Mouse (Mus musculus): ENCODE results near the gene Slc12a8. TPM values are rescaled to one million over a fixed set of nuclear protein-coding genes. Genes with fewer than 3 reads are reported as not detected.
A peak's percentile ranks its signal among the peaks of the same experiment; 100 is the strongest.

The Slc12a8 gene
- polyA plus RNA-seq, 1 experiment from 2014 or later: 1.8 TPM

DNA sequence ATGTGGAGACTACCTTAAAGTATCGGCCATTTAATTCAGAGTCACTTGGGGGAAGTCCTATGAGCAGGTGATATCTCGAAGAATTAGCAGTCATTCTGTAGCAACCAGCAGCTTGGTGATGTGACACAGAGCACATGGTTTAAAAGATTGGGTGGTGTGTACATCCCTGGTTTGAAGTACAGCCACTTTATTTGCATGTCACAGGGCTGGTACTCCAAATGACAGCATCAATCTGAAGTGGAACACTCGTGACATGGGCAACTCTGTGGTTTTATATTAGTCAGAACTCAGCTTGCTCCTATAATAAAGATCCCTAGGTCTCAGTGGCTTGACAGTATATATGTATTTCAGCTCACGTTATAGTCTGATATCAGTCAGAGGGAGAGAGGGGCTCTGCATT lies 155.5 kb downstream of the Slc12a8 start:
- no peaks in the 10 kb centered on the region for H3K27me3 ChIP-seq (ENCODE audit: control insufficient read depth, insufficient read depth, low read length)
- no peak overlapping the region for H3K9ac ChIP-seq (replicated peaks; ENCODE audit: low read depth, low read length)
- H3K4me2 ChIP-seq (replicated peaks; ENCODE audit: low read depth, low read length): no peak overlapping the region
- 91% methylated on average over 4 of the region's 4 CpGs for WGBS
- H3K4me1 ChIP-seq (ENCODE audit: control insufficient read depth, insufficient read depth, low read length): peaks cover 9% of the 10 kb centered on the region
- H3K9me3 ChIP-seq (ENCODE audit: control insufficient read depth, low read depth, low read length): no peaks in the 10 kb centered on the region
- ATAC-seq (ENCODE audit: insufficient number of reproducible peaks, insufficient read depth, low FRiP score, low read depth): no peak
- no peak overlapping the region for H3K27ac ChIP-seq (ENCODE audit: low read length)
- no peak overlapping the region for H3K4me3 ChIP-seq (ENCODE audit: low read depth, low read length)
- no peaks in the 10 kb centered on the region for H3K36me3 ChIP-seq (ENCODE audit: control insufficient read depth, insufficient read depth, low read length)

DNA sequence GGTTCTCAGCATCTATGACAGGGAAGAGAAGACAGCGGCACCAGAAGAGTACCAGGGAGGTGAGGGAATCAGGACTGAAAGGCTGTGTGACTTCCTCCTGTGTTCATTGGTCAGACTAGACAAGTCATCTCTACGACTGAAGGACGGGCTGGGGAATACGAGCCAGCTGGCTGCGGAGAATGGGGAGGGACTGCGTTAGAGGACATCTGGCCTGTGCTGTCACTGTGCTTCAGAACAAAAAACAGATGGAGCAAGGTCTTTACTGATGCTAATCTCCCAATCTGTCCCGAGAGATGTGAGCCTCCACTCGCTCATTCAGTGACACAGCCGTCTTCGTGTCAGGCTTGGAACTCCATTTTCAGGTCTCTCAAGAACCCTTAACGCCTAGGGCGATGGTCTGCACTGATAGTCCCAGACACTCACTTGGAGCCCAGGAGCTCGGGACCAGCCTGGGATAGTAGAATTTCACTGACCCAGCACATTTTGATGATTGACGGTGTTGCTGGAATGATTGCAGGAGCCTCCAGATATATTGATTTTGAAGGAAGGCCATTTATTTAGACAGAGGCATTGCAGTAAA lies 156.5 kb downstream of the Slc12a8 start:
- Histone ChIP-seq H3K36me3 (ENCODE audit: control insufficient read depth, insufficient read depth, low read length) (no peaks in the 10 kb centered on the region), H3K27ac (ENCODE audit: low read length) (no peak overlapping the region), H3K9me3 (ENCODE audit: control insufficient read depth, low read depth, low read length) (no peaks in the 10 kb centered on the region), H3K4me3 (ENCODE audit: low read depth, low read length) (no peak overlapping the region), H3K9ac (replicated peaks; ENCODE audit: low read depth, low read length) (no peak overlapping the region), H3K4me1 (ENCODE audit: control insufficient read depth, insufficient read depth, low read length) (peaks cover 9% of the 10 kb centered on the region), H3K27me3 (ENCODE audit: control insufficient read depth, insufficient read depth, low read length) (no peaks in the 10 kb centered on the region), H3K4me2 (replicated peaks; ENCODE audit: low read depth, low read length) (no peak overlapping the region)
- ATAC-seq (ENCODE audit: insufficient number of reproducible peaks, insufficient read depth, low FRiP score, low read depth): peak; percentile 59; the same call in 1 of the 2 replicates
- 50% methylated on average over 14 of the region's 14 CpGs for WGBS

DNA sequence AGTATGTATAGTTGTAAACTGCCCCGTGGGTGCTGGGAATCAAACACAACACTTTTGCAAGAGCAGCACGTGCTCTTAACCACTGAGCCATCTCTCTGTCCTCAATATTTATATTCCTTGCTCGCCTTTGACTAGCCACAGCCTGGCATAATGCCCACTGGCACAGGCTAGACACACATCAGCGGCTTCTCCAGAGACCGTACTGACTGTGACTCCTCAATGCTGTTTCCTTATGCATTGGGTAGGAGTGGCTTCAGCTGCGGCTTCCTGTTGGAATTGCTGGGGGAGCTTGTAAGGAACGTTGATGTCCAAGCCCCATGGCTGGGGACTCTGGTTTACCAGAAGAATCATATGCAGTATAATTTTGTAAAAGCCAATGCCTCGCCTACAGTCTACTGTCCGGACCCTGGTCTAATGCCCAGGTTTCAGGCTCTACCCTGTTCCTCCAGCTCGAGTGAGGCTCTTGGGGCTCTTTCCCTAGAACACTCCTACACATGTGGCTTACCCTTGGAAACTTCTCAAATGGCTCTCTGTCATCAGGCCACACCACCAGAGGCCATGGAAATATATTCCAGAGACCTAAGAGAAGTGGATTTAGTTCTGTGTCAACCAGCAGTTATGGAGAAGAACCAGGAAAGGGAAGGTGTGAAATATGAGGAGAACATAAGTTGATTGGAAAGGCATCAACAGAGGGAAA lies 158.2 kb downstream of the Slc12a8 start:
- no peaks in the 10 kb centered on the region for H3K27me3 ChIP-seq (ENCODE audit: control insufficient read depth, insufficient read depth, low read length)
- no peaks in the 10 kb centered on the region for H3K36me3 ChIP-seq (ENCODE audit: control insufficient read depth, insufficient read depth, low read length)
- 91% methylated on average over 10 of the region's 10 CpGs for WGBS
- no peak overlapping the region for H3K4me3 ChIP-seq (ENCODE audit: low read depth, low read length)
- H3K9me3 ChIP-seq (ENCODE audit: control insufficient read depth, low read depth, low read length): no peaks in the 10 kb centered on the region
- H3K4me1 ChIP-seq (ENCODE audit: control insufficient read depth, insufficient read depth, low read length): peaks cover 9% of the 10 kb centered on the region
- no peak for ATAC-seq (ENCODE audit: insufficient number of reproducible peaks, insufficient read depth, low FRiP score, low read depth)
- no peak overlapping the region for H3K4me2 ChIP-seq (replicated peaks; ENCODE audit: low read depth, low read length)
- no peak overlapping the region for H3K27ac ChIP-seq (ENCODE audit: low read length)
- no peak overlapping the region for H3K9ac ChIP-seq (replicated peaks; ENCODE audit: low read depth, low read length)

DNA sequence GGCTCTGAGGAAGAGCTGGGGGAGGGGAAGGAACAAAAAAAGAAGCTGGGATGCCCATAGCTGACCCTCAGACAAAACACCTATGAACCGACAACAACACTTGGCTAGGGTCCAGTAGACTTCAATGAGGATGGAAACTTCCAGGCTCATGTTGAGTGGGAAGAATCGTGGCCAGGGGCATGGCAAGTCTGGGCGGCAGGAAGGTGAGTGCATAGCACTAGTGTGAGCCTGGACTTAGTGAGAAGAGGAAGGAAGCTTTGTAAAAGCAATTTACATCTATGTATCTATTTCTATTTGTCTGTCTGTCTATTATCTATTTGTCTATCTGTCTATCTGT lies 158.7 kb downstream of the Slc12a8 start:
- H3K9ac ChIP-seq (replicated peaks; ENCODE audit: low read depth, low read length): no peak overlapping the region
- H3K9me3 ChIP-seq (ENCODE audit: control insufficient read depth, low read depth, low read length): no peaks in the 10 kb centered on the region
- H3K4me1 ChIP-seq (ENCODE audit: control insufficient read depth, insufficient read depth, low read length): peaks cover 9% of the 10 kb centered on the region
- no peak for ATAC-seq (ENCODE audit: insufficient number of reproducible peaks, insufficient read depth, low FRiP score, low read depth)
- H3K36me3 ChIP-seq (ENCODE audit: control insufficient read depth, insufficient read depth, low read length): no peaks in the 10 kb centered on the region
- no peaks in the 10 kb centered on the region for H3K27me3 ChIP-seq (ENCODE audit: control insufficient read depth, insufficient read depth, low read length)
- WGBS: 83% methylated on average over 3 of the region's 3 CpGs
- no peak overlapping the region for H3K4me2 ChIP-seq (replicated peaks; ENCODE audit: low read depth, low read length)
- H3K4me3 ChIP-seq (ENCODE audit: low read depth, low read length): no peak overlapping the region
- H3K27ac ChIP-seq (ENCODE audit: low read length): no peak overlapping the region

DNA sequence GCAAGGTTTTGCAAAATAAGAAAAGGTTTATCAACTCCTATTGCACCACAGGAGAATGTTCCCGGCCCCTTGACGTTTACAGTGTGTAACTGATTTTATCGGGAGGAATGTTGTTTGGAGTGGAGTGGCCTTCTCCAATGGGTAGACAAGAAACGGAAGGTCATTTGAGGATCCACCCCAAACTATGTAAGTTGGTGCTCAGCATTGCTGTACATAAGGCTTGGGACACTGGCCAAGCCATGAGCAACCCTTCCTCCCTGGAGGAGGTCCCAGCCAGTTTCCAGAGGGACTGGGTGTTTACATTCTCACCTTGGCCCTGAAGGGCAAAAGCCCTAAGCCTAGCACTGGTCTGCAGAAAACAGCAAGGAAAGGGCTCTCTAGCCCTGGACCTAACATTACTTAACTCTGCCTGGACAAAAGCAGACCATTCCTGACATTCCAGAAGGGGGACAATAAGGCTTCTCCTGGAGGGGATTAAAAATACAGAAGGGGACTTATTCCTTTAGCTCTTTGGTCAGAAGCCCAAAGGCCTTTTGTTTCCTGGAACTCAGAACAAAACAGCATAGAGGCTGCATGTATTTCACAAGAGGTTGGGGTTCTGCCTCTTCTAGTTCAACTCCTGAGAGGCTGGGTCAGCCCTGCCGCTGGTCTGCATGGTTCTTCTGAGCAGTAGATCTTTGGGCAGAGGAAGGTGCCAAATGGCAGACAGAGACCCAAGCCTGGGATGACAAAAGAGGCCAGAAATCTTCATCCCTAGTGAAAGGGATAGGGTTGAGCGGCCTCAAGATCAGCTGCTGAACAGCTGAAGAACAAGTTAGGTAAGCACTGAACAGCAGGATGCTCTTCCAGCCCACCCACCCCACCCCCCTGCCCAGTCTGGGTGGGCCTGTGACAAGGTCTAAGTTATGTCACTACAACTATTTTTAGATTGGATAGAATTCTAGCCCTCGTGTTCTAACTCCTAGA lies 159.5 kb downstream of the Slc12a8 start:
- 61% methylated on average over 7 of the region's 7 CpGs for WGBS
- no peak for ATAC-seq (ENCODE audit: insufficient number of reproducible peaks, insufficient read depth, low FRiP score, low read depth)
- Histone ChIP-seq H3K27me3 (ENCODE audit: control insufficient read depth, insufficient read depth, low read length) (no peaks in the 10 kb centered on the region), H3K9ac (replicated peaks; ENCODE audit: low read depth, low read length) (no peak overlapping the region), H3K27ac (ENCODE audit: low read length) (peak overlapping the region; percentile 27; the same call in 1 of the 2 replicates), H3K4me1 (ENCODE audit: control insufficient read depth, insufficient read depth, low read length) (peaks cover 9% of the 10 kb centered on the region; the same call in 1 of the 2 replicates), H3K9me3 (ENCODE audit: control insufficient read depth, low read depth, low read length) (no peaks in the 10 kb centered on the region), H3K4me3 (ENCODE audit: low read depth, low read length) (no peak overlapping the region), H3K36me3 (ENCODE audit: control insufficient read depth, insufficient read depth, low read length) (no peaks in the 10 kb centered on the region), H3K4me2 (replicated peaks; ENCODE audit: low read depth, low read length) (no peak overlapping the region)

DNA sequence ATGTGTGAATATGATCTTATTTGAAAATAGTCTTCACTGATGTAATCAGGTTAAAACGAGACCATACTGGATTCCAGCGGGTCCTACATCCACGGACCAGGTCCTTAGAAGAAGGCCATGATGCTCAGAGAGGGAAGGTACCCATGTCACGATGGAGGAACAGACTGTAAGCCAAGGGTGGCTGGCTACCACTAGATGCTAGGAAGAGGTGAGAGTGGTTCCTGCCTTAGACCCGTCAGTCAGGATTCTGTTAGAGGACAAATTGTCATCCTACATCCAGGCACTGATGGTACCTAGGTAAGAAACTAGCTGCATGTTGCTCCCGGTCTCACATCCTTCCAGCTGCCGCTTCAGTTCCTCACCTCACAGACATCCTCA lies 160.2 kb downstream of the Slc12a8 start:
- Histone ChIP-seq H3K9ac (replicated peaks; ENCODE audit: low read depth, low read length) (no peak overlapping the region), H3K27me3 (ENCODE audit: control insufficient read depth, insufficient read depth, low read length) (no peaks in the 10 kb centered on the region), H3K27ac (ENCODE audit: low read length) (no peak overlapping the region), H3K4me3 (ENCODE audit: low read depth, low read length) (no peak overlapping the region), H3K4me2 (replicated peaks; ENCODE audit: low read depth, low read length) (no peak overlapping the region), H3K36me3 (ENCODE audit: control insufficient read depth, insufficient read depth, low read length) (no peaks in the 10 kb centered on the region), H3K4me1 (ENCODE audit: control insufficient read depth, insufficient read depth, low read length) (peaks cover 9% of the 10 kb centered on the region; the same call in 1 of the 2 replicates), H3K9me3 (ENCODE audit: control insufficient read depth, low read depth, low read length) (no peaks in the 10 kb centered on the region)
- 86% methylated on average over 7 of the region's 7 CpGs for WGBS
- ATAC-seq (ENCODE audit: insufficient number of reproducible peaks, insufficient read depth, low FRiP score, low read depth): no peak

DNA sequence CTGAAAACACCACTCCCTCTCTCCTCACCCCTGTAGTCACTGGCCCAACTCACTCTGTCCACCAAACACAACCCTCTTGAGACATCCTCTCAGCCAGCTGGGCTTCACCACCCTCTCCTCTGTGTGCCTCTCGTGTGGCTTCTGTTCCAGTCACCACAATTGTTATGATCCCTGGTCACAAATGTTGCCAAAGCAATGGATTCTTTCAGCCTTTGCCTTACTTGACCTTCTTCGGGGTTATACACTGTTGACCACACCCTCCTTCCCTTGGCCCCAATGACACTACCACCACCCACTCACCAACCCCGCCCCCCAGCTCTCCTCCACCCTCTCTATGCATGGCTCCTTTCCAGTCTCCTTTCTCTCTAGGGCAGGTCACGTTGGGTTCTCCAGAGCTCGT lies 160.8 kb downstream of the Slc12a8 start:
- no peak overlapping the region for H3K27ac ChIP-seq (ENCODE audit: low read length)
- H3K27me3 ChIP-seq (ENCODE audit: control insufficient read depth, insufficient read depth, low read length): no peaks in the 10 kb centered on the region
- H3K4me2 ChIP-seq (replicated peaks; ENCODE audit: low read depth, low read length): no peak overlapping the region
- no peak overlapping the region for H3K4me3 ChIP-seq (ENCODE audit: low read depth, low read length)
- 84% methylated on average over 5 of the region's 5 CpGs for WGBS
- H3K9ac ChIP-seq (replicated peaks; ENCODE audit: low read depth, low read length): no peak overlapping the region
- no peak for ATAC-seq (ENCODE audit: insufficient number of reproducible peaks, insufficient read depth, low FRiP score, low read depth)
- no peaks in the 10 kb centered on the region for H3K9me3 ChIP-seq (ENCODE audit: control insufficient read depth, low read depth, low read length)
- H3K4me1 ChIP-seq (ENCODE audit: control insufficient read depth, insufficient read depth, low read length): peaks cover 9% of the 10 kb centered on the region; the same call in 1 of the 2 replicates
- no peaks in the 10 kb centered on the region for H3K36me3 ChIP-seq (ENCODE audit: control insufficient read depth, insufficient read depth, low read length)

DNA sequence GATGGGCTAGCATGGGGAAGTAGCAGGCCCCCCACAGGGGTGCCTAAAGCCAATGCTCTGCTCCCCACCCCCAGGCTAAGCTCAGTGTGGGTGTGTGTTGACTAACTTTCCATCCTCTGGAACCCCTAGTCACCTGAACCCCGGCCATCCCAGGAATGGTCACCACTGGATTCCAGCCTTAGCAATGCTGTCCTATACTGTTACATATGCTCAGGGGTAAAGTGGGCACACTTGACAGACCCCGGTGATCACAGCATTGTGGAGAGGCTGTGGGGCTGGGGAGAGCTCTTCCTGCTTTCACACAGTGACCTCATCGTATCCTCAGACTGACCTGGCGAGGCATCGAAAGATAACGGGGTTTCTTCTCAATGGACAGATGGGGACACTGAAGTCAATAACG lies 163.1 kb downstream of the Slc12a8 start:
- WGBS: 83% methylated on average over 7 of the region's 7 CpGs
- ATAC-seq (ENCODE audit: insufficient number of reproducible peaks, insufficient read depth, low FRiP score, low read depth): no peak
- no peaks in the 10 kb centered on the region for H3K9me3 ChIP-seq (ENCODE audit: control insufficient read depth, low read depth, low read length)
- no peaks in the 10 kb centered on the region for H3K27me3 ChIP-seq (ENCODE audit: control insufficient read depth, insufficient read depth, low read length)
- no peak overlapping the region for H3K4me2 ChIP-seq (replicated peaks; ENCODE audit: low read depth, low read length)
- H3K36me3 ChIP-seq (ENCODE audit: control insufficient read depth, insufficient read depth, low read length): no peaks in the 10 kb centered on the region
- H3K9ac ChIP-seq (replicated peaks; ENCODE audit: low read depth, low read length): no peak overlapping the region
- H3K27ac ChIP-seq (ENCODE audit: low read length): no peak overlapping the region
- no peak overlapping the region for H3K4me3 ChIP-seq (ENCODE audit: low read depth, low read length)
- peaks cover 9% of the 10 kb centered on the region; the same call in 1 of the 2 replicates for H3K4me1 ChIP-seq (ENCODE audit: control insufficient read depth, insufficient read depth, low read length)

Data from stomach, embryonic 14.5 days (tissue).